Mouse (Mus musculus): ENCODE results near the gene Trmu. TPM values are rescaled to one million over a fixed set of nuclear protein-coding genes. Genes with fewer than 3 reads are reported as not detected.

Trmu gene
- polyA plus RNA-seq (2014; fragmentation: Nextera tagmentation; extraction: Ambion mirVana) = 36.2 and 41.5 TPM in 2 replicates

- H3K4me2 ChIP-seq (ENCODE audit: low read length) = peak within 1 kb of the TSS; percentile 97
- H3K36me3 ChIP-seq (ENCODE audit: control insufficient read depth, insufficient read depth, low read length) = peaks cover 26% of the 10 kb centered on the region
- peak within 1 kb of the TSS; percentile 90 for H3K27ac ChIP-seq (replicated peaks; ENCODE audit: low read depth, low read length)
- DNase-seq (peak; percentile 96), ATAC-seq (ENCODE audit: low FRiP score, low TSS enrichment) (peak; percentile 94)
- peaks cover 11% of the 10 kb centered on the region for H3K4me1 ChIP-seq (ENCODE audit: control insufficient read depth, insufficient read depth, low read length)
- peak within 1 kb of the TSS; percentile 55 for H3K4me3 ChIP-seq (replicated peaks; ENCODE audit: low read depth, low read length)
- H3K9me3 ChIP-seq (ENCODE audit: control insufficient read depth, low read length) = no peaks in the 10 kb centered on the region
- H3K9ac ChIP-seq (replicated peaks; ENCODE audit: low read length) = peak within 1 kb of the TSS; percentile 68
- H3K27me3 ChIP-seq (ENCODE audit: control insufficient read depth, insufficient read depth, low read length) = no peaks in the 10 kb centered on the region
- WGBS = 1% methylated on average over 50 of the region's 50 CpGs
Observed at GRCm38 (mm10) chr15:85878848-85879497, at the start of gene Trmu. Gene Trmu (plus strand): TSS chr15:85879312.

- H3K27me3 ChIP-seq (ENCODE audit: control insufficient read depth, insufficient read depth, low read length) = no peaks in the 10 kb centered on the region
- DNase-seq (no peak), ATAC-seq (ENCODE audit: low FRiP score, low TSS enrichment) (no peak)
- peaks cover 6% of the 10 kb centered on the region; the same call in 1 of the 2 replicates for H3K4me1 ChIP-seq (ENCODE audit: control insufficient read depth, insufficient read depth, low read length)
- WGBS = 73% methylated on average over 5 of the region's 5 CpGs
- H3K4me2 ChIP-seq (ENCODE audit: low read length) = no peak overlapping the region
- no peaks in the 10 kb centered on the region for H3K9me3 ChIP-seq (ENCODE audit: control insufficient read depth, low read length)
- no peak overlapping the region for H3K27ac ChIP-seq (replicated peaks; ENCODE audit: low read depth, low read length)
- H3K9ac ChIP-seq (replicated peaks; ENCODE audit: low read length) = no peak overlapping the region
- H3K4me3 ChIP-seq (replicated peaks; ENCODE audit: low read depth, low read length) = no peak overlapping the region
- no peaks in the 10 kb centered on the region for H3K36me3 ChIP-seq (ENCODE audit: control insufficient read depth, insufficient read depth, low read length)
Observed at GRCm38 (mm10) chr15:85829470-85829869, 49.6 kb upstream of the Trmu start.

GRCm38 (mm10) chr15:85831954-85832590 is 47.0 kb upstream of the Trmu start, which contains the start of gene Ttc38:
Gene Ttc38 (plus strand): TSS chr15:85832306.
- H3K9me3 ChIP-seq (ENCODE audit: control insufficient read depth, low read length) = no peaks in the 10 kb centered on the region
- no peak within 1 kb of the TSS for H3K27ac ChIP-seq (replicated peaks; ENCODE audit: low read depth, low read length)
- peak within 1 kb of the TSS; percentile 59 for H3K4me3 ChIP-seq (replicated peaks; ENCODE audit: low read depth, low read length)
- DNase-seq (peak; percentile 85), ATAC-seq (ENCODE audit: low FRiP score, low TSS enrichment) (peak; percentile 84)
- H3K4me2 ChIP-seq (ENCODE audit: low read length) = peak within 1 kb of the TSS; percentile 83
- peak within 1 kb of the TSS; percentile 70 for H3K9ac ChIP-seq (replicated peaks; ENCODE audit: low read length)
- WGBS = under 1% methylated on average over 27 of the region's 27 CpGs
- H3K27me3 ChIP-seq (ENCODE audit: control insufficient read depth, insufficient read depth, low read length) = no peaks in the 10 kb centered on the region
- peaks cover 6% of the 10 kb centered on the region; the same call in 1 of the 2 replicates for H3K4me1 ChIP-seq (ENCODE audit: control insufficient read depth, insufficient read depth, low read length)
- no peaks in the 10 kb centered on the region for H3K36me3 ChIP-seq (ENCODE audit: control insufficient read depth, insufficient read depth, low read length)

- ATAC-seq (ENCODE audit: low FRiP score, low TSS enrichment) (no peak), DNase-seq (no peak)
- Histone ChIP-seq H3K4me3 (replicated peaks; ENCODE audit: low read depth, low read length) (peak overlapping the region; percentile 59), H3K4me1 (ENCODE audit: control insufficient read depth, insufficient read depth, low read length) (peaks cover 6% of the 10 kb centered on the region; the same call in 1 of the 2 replicates), H3K27me3 (ENCODE audit: control insufficient read depth, insufficient read depth, low read length) (no peaks in the 10 kb centered on the region), H3K36me3 (ENCODE audit: control insufficient read depth, insufficient read depth, low read length) (no peaks in the 10 kb centered on the region), H3K9ac (replicated peaks; ENCODE audit: low read length) (peak overlapping the region; percentile 70), H3K9me3 (ENCODE audit: control insufficient read depth, low read length) (no peaks in the 10 kb centered on the region), H3K27ac (replicated peaks; ENCODE audit: low read depth, low read length) (no peak overlapping the region), H3K4me2 (ENCODE audit: low read length) (peak overlapping the region; percentile 83)
- WGBS = 55% methylated on average over 8 of the region's 8 CpGs
Observed at GRCm38 (mm10) chr15:85832599-85832998, 46.5 kb upstream of the Trmu start.

GRCm38 (mm10) chr15:85835335-85835734 is 43.8 kb upstream of the Trmu start:
- 62% methylated on average over 3 of the region's 3 CpGs for WGBS
- H3K9ac ChIP-seq (replicated peaks; ENCODE audit: low read length) = no peak overlapping the region
- DNase-seq (no peak), ATAC-seq (ENCODE audit: low FRiP score, low TSS enrichment) (no peak)
- H3K36me3 ChIP-seq (ENCODE audit: control insufficient read depth, insufficient read depth, low read length) = no peaks in the 10 kb centered on the region
- H3K27ac ChIP-seq (replicated peaks; ENCODE audit: low read depth, low read length) = no peak overlapping the region
- no peaks in the 10 kb centered on the region for H3K9me3 ChIP-seq (ENCODE audit: control insufficient read depth, low read length)
- peaks cover 6% of the 10 kb centered on the region; the same call in 1 of the 2 replicates for H3K4me1 ChIP-seq (ENCODE audit: control insufficient read depth, insufficient read depth, low read length)
- no peaks in the 10 kb centered on the region for H3K27me3 ChIP-seq (ENCODE audit: control insufficient read depth, insufficient read depth, low read length)
- H3K4me3 ChIP-seq (replicated peaks; ENCODE audit: low read depth, low read length) = no peak overlapping the region
- H3K4me2 ChIP-seq (ENCODE audit: low read length) = no peak overlapping the region

GRCm38 (mm10) chr15:85836887-85837286 is 42.2 kb upstream of the Trmu start:
- H3K4me2 ChIP-seq (ENCODE audit: low read length) = no peak overlapping the region
- no peaks in the 10 kb centered on the region for H3K36me3 ChIP-seq (ENCODE audit: control insufficient read depth, insufficient read depth, low read length)
- ATAC-seq (ENCODE audit: low FRiP score, low TSS enrichment) = no peak
- DNase-seq = no peak
- H3K4me1 ChIP-seq (ENCODE audit: control insufficient read depth, insufficient read depth, low read length) = 0 out of 2 replicates have a peak, but pooled peaks cover 3% of the 10 kb centered on the region
- no peak overlapping the region for H3K27ac ChIP-seq (replicated peaks; ENCODE audit: low read depth, low read length)
- no peaks in the 10 kb centered on the region for H3K27me3 ChIP-seq (ENCODE audit: control insufficient read depth, insufficient read depth, low read length)
- WGBS = 90% methylated on average over 5 of the region's 5 CpGs
- no peak overlapping the region for H3K9ac ChIP-seq (replicated peaks; ENCODE audit: low read length)
- H3K4me3 ChIP-seq (replicated peaks; ENCODE audit: low read depth, low read length) = no peak overlapping the region
- H3K9me3 ChIP-seq (ENCODE audit: control insufficient read depth, low read length) = no peaks in the 10 kb centered on the region

- no peaks in the 10 kb centered on the region for H3K36me3 ChIP-seq (ENCODE audit: control insufficient read depth, insufficient read depth, low read length)
- H3K9ac ChIP-seq (replicated peaks; ENCODE audit: low read length) = no peak overlapping the region
- no peak for ATAC-seq (ENCODE audit: low FRiP score, low TSS enrichment)
- H3K27ac ChIP-seq (replicated peaks; ENCODE audit: low read depth, low read length) = no peak overlapping the region
- WGBS = 24% methylated on average over 6 of the region's 6 CpGs
- H3K4me1 ChIP-seq (ENCODE audit: control insufficient read depth, insufficient read depth, low read length) = no peaks in the 10 kb centered on the region
- no peak overlapping the region for H3K4me3 ChIP-seq (replicated peaks; ENCODE audit: low read depth, low read length)
- H3K9me3 ChIP-seq (ENCODE audit: control insufficient read depth, low read length) = no peaks in the 10 kb centered on the region
- H3K27me3 ChIP-seq (ENCODE audit: control insufficient read depth, insufficient read depth, low read length) = no peaks in the 10 kb centered on the region
- no peak overlapping the region for H3K4me2 ChIP-seq (ENCODE audit: low read length)
- peak; percentile 12 for DNase-seq
Observed at GRCm38 (mm10) chr15:85840983-85841382, 38.1 kb upstream of the Trmu start.

GRCm38 (mm10) chr15:85841796-85842360 is 37.2 kb upstream of the Trmu start:
- no peaks in the 10 kb centered on the region for H3K36me3 ChIP-seq (ENCODE audit: control insufficient read depth, insufficient read depth, low read length)
- H3K27me3 ChIP-seq (ENCODE audit: control insufficient read depth, insufficient read depth, low read length) = no peaks in the 10 kb centered on the region
- 79% methylated on average over 5 of the region's 5 CpGs for WGBS
- no peak overlapping the region for H3K27ac ChIP-seq (replicated peaks; ENCODE audit: low read depth, low read length)
- H3K4me2 ChIP-seq (ENCODE audit: low read length) = no peak overlapping the region
- no peaks in the 10 kb centered on the region for H3K9me3 ChIP-seq (ENCODE audit: control insufficient read depth, low read length)
- no peak overlapping the region for H3K4me3 ChIP-seq (replicated peaks; ENCODE audit: low read depth, low read length)
- ATAC-seq (ENCODE audit: low FRiP score, low TSS enrichment) (no peak), DNase-seq (no peak)
- H3K9ac ChIP-seq (replicated peaks; ENCODE audit: low read length) = no peak overlapping the region
- H3K4me1 ChIP-seq (ENCODE audit: control insufficient read depth, insufficient read depth, low read length) = no peaks in the 10 kb centered on the region
